Mouse (Mus musculus) limb, embryonic 15.5 days (tissue): ENCODE data around the gene 4933407L21Rik. TPM values are rescaled to one million over a fixed set of nuclear protein-coding genes. Genes with fewer than 3 reads are reported as not detected.

Experiments used
- ATAC-seq: fragments of 200-750 bp; cut with Nextera tagmentation; 2 replicates; pipeline ENCODE4 v1.8.0; 2017; ENCODE audit warnings: low read depth, moderate TSS enrichment; ENCODE audit not compliant: insufficient number of reproducible peaks, low FRiP score, low TSS enrichment
- H3K27ac ChIP-seq: fragments of 300-500 bp; sonication (generic); 2 replicates; pipeline ENCODE4 v1.5.1; 2015; ENCODE audit warnings: moderate library complexity, mild to moderate bottlenecking, inconsistent platforms
- H3K27me3 ChIP-seq: fragments of 300-500 bp; sonication (generic); 2 replicates; pipeline ENCODE4 v1.6.1; 2015; ENCODE audit warnings: inconsistent platforms
- H3K36me3 ChIP-seq: fragments of 300-500 bp; sonication (generic); 2 replicates; pipeline ENCODE4 v1.6.1; 2015; ENCODE audit warnings: inconsistent platforms
- H3K4me1 ChIP-seq: fragments of 300-500 bp; sonication (generic); 2 replicates; pipeline ENCODE4 v1.6.1; 2015; ENCODE audit warnings: inconsistent platforms
- H3K4me2 ChIP-seq: fragments of 300-500 bp; sonication (generic); 2 replicates; pipeline ENCODE4 v1.6.1; 2015; ENCODE audit warnings: mild to moderate bottlenecking, inconsistent platforms
- H3K4me3 ChIP-seq: fragments of 300-500 bp; sonication (generic); 2 replicates; pipeline ENCODE4 v1.5.1; 2015; ENCODE audit warnings: mild to moderate bottlenecking, inconsistent platforms
- H3K9ac ChIP-seq: fragments of 300-500 bp; sonication (generic); 2 replicates; pipeline ENCODE4 v1.6.1; 2015; ENCODE audit warnings: inconsistent platforms
- H3K9me3 ChIP-seq: fragments of 300-500 bp; sonication (generic); 2 replicates; pipeline ENCODE4 v1.6.1; 2016; ENCODE audit warnings: inconsistent platforms
- WGBS: fragments of 180-500 bp; shearing (Covaris S2); methylation state at CpG from one replicate; pipeline ENCODE4 v1.1.7; 2015; 5-methylcytosine and 5-hydroxymethylcytosine counted together
- polyA plus RNA-seq: library from polyadenylated mRNA; unstranded; fragments of >200 nt; fragmentation: Nextera tagmentation; extraction: Ambion mirVana; gene quantifications from 2 replicates; pipeline ENCODE4 v1.2.1, GENCODE M21; 2015

4933407L21Rik gene
- polyA plus RNA-seq, 1 experiment from 2014 or later: 0.35 TPM

- no peak overlapping the region for H3K4me3 ChIP-seq
- no peak for ATAC-seq
- no peaks in the 10 kb centered on the region for H3K36me3 ChIP-seq
- peaks cover 21% of the 10 kb centered on the region for H3K4me1 ChIP-seq
- no peaks in the 10 kb centered on the region for H3K27me3 ChIP-seq
- 71% methylated on average over 1 of the region's 1 CpGs for WGBS
- no peak overlapping the region for H3K27ac ChIP-seq
- H3K4me2 ChIP-seq: no peak overlapping the region
- no peaks in the 10 kb centered on the region for H3K9me3 ChIP-seq
- H3K9ac ChIP-seq: no peak overlapping the region
Measured at GRCm38 (mm10) chr1:85937323-85937722, 9.0 kb downstream of the 4933407L21Rik start.

- H3K27ac ChIP-seq: no peak overlapping the region
- no peaks in the 10 kb centered on the region for H3K9me3 ChIP-seq
- H3K9ac ChIP-seq: no peak overlapping the region
- no peak overlapping the region for H3K4me2 ChIP-seq
- H3K4me3 ChIP-seq: no peak overlapping the region
- no peaks in the 10 kb centered on the region for H3K27me3 ChIP-seq
- no peaks in the 10 kb centered on the region for H3K36me3 ChIP-seq
- 82% methylated on average over 8 of the region's 8 CpGs for WGBS
- no peaks in the 10 kb centered on the region for H3K4me1 ChIP-seq
- ATAC-seq: no peak
Measured at GRCm38 (mm10) chr1:85942318-85942717, 14.0 kb downstream of the 4933407L21Rik start.

- H3K27ac ChIP-seq: no peak overlapping the region
- H3K4me1 ChIP-seq: no peaks in the 10 kb centered on the region
- H3K27me3 ChIP-seq: no peaks in the 10 kb centered on the region
- no peak overlapping the region for H3K4me2 ChIP-seq
- H3K36me3 ChIP-seq: no peaks in the 10 kb centered on the region
- H3K9ac ChIP-seq: no peak overlapping the region
- no peak for ATAC-seq
- H3K9me3 ChIP-seq: no peaks in the 10 kb centered on the region
- H3K4me3 ChIP-seq: no peak overlapping the region
- WGBS: 82% methylated on average over 2 of the region's 2 CpGs
Measured at GRCm38 (mm10) chr1:85949085-85949684, 20.9 kb downstream of the 4933407L21Rik start.

GRCm38 (mm10) chr1:85955150-85955549, 26.9 kb downstream of the 4933407L21Rik start:
- no peak for ATAC-seq

GRCm38 (mm10) chr1:85957290-85957689, 29.0 kb downstream of the 4933407L21Rik start:
- Histone ChIP-seq H3K27ac (no peak overlapping the region), H3K4me1 (peaks cover 10% of the 10 kb centered on the region), H3K4me3 (no peak overlapping the region), H3K36me3 (no peaks in the 10 kb centered on the region), H3K27me3 (no peaks in the 10 kb centered on the region), H3K4me2 (no peak overlapping the region), H3K9ac (no peak overlapping the region), H3K9me3 (no peaks in the 10 kb centered on the region)
- no peak for ATAC-seq
- 62% methylated on average over 5 of the region's 5 CpGs for WGBS

More at GRCm38 (mm10) chr1:85955150-85955549, 26.9 kb downstream of the 4933407L21Rik start:
- no peaks in the 10 kb centered on the region for H3K9me3 ChIP-seq
- no peaks in the 10 kb centered on the region for H3K36me3 ChIP-seq
- 63% methylated on average over 3 of the region's 3 CpGs for WGBS
- peaks cover 10% of the 10 kb centered on the region for H3K4me1 ChIP-seq
- no peak overlapping the region for H3K27ac ChIP-seq
- H3K27me3 ChIP-seq: no peaks in the 10 kb centered on the region
- no peak overlapping the region for H3K9ac ChIP-seq
- H3K4me3 ChIP-seq: no peak overlapping the region
- H3K4me2 ChIP-seq: no peak overlapping the region

- Histone ChIP-seq H3K27me3 (no peaks in the 10 kb centered on the region), H3K36me3 (no peaks in the 10 kb centered on the region), H3K9ac (no peak overlapping the region), H3K4me1 (peaks cover 10% of the 10 kb centered on the region), H3K9me3 (no peaks in the 10 kb centered on the region), H3K27ac (no peak overlapping the region), H3K4me2 (no peak overlapping the region), H3K4me3 (no peak overlapping the region)
- WGBS: 34% methylated on average over 9 of the region's 9 CpGs
- 0 out of 2 replicates have a peak, but pooled peaks have one; percentile 36 for ATAC-seq
Measured at GRCm38 (mm10) chr1:85957942-85958619, 29.8 kb downstream of the 4933407L21Rik start.

GRCm38 (mm10) chr1:85959129-85959888, 31.0 kb downstream of the 4933407L21Rik start:
- H3K9ac ChIP-seq: no peak overlapping the region
- H3K27ac ChIP-seq: no peak overlapping the region
- H3K4me2 ChIP-seq: no peak overlapping the region
- no peaks in the 10 kb centered on the region for H3K9me3 ChIP-seq
- 59% methylated on average over 6 of the region's 6 CpGs for WGBS
- no peaks in the 10 kb centered on the region for H3K27me3 ChIP-seq
- no peak overlapping the region for H3K4me3 ChIP-seq
- ATAC-seq: no peak
- H3K4me1 ChIP-seq: peaks cover 10% of the 10 kb centered on the region
- H3K36me3 ChIP-seq: no peaks in the 10 kb centered on the region

GRCm38 (mm10) chr1:85959889-85960276, 31.6 kb downstream of the 4933407L21Rik start:
- H3K27ac ChIP-seq: no peak overlapping the region
- H3K9me3 ChIP-seq: no peaks in the 10 kb centered on the region
- H3K4me2 ChIP-seq: no peak overlapping the region
- H3K36me3 ChIP-seq: no peaks in the 10 kb centered on the region
- ATAC-seq: no peak
- H3K4me1 ChIP-seq: peaks cover 10% of the 10 kb centered on the region
- WGBS: 81% methylated on average over 2 of the region's 2 CpGs
- no peaks in the 10 kb centered on the region for H3K27me3 ChIP-seq
- no peak overlapping the region for H3K4me3 ChIP-seq
- no peak overlapping the region for H3K9ac ChIP-seq

GRCm38 (mm10) chr1:85960873-85961272, 32.6 kb downstream of the 4933407L21Rik start, which contains the start of gene Gpr55:
TSS of gene Gpr55 (minus strand) at chr1:85961007.
- Histone ChIP-seq H3K4me3 (no peak within 1 kb of the TSS), H3K36me3 (no peaks in the 10 kb centered on the region), H3K4me2 (no peak within 1 kb of the TSS), H3K27ac (no peak within 1 kb of the TSS), H3K9ac (no peak within 1 kb of the TSS), H3K4me1 (peaks cover 10% of the 10 kb centered on the region), H3K27me3 (no peaks in the 10 kb centered on the region), H3K9me3 (no peaks in the 10 kb centered on the region)
- ATAC-seq: no peak
- WGBS: 70% methylated on average over 5 of the region's 5 CpGs

- 70% methylated on average over 3 of the region's 3 CpGs for WGBS
Measured at GRCm38 (mm10) chr1:85962081-85962480, 33.8 kb downstream of the 4933407L21Rik start.

GRCm38 (mm10) chr1:85965856-85966255, 37.6 kb downstream of the 4933407L21Rik start:
- Histone ChIP-seq H3K4me2 (no peak overlapping the region), H3K9me3 (no peaks in the 10 kb centered on the region)
- no peak for ATAC-seq

More at GRCm38 (mm10) chr1:85962081-85962480, 33.8 kb downstream of the 4933407L21Rik start:
- no peaks in the 10 kb centered on the region for H3K36me3 ChIP-seq
- no peaks in the 10 kb centered on the region for H3K9me3 ChIP-seq
- peaks cover 9% of the 10 kb centered on the region for H3K4me1 ChIP-seq
- no peak for ATAC-seq
- no peak overlapping the region for H3K9ac ChIP-seq
- no peak overlapping the region for H3K27ac ChIP-seq
- no peaks in the 10 kb centered on the region for H3K27me3 ChIP-seq
- no peak overlapping the region for H3K4me2 ChIP-seq
- no peak overlapping the region for H3K4me3 ChIP-seq

GRCm38 (mm10) chr1:85969081-85969480, 40.8 kb downstream of the 4933407L21Rik start:
- no peak for ATAC-seq
- H3K27ac ChIP-seq: no peak overlapping the region

More at GRCm38 (mm10) chr1:85965856-85966255, 37.6 kb downstream of the 4933407L21Rik start:
- 83% methylated on average over 3 of the region's 3 CpGs for WGBS
- Histone ChIP-seq H3K27me3 (no peaks in the 10 kb centered on the region), H3K4me3 (no peak overlapping the region), H3K4me1 (no peaks in the 10 kb centered on the region), H3K27ac (no peak overlapping the region), H3K9ac (no peak overlapping the region), H3K36me3 (no peaks in the 10 kb centered on the region)

More at GRCm38 (mm10) chr1:85969081-85969480, 40.8 kb downstream of the 4933407L21Rik start:
- no peak overlapping the region for H3K4me2 ChIP-seq
- H3K27me3 ChIP-seq: no peaks in the 10 kb centered on the region
- H3K4me1 ChIP-seq: no peaks in the 10 kb centered on the region
- no peak overlapping the region for H3K4me3 ChIP-seq
- WGBS: 68% methylated on average over 1 of the region's 1 CpGs
- no peaks in the 10 kb centered on the region for H3K36me3 ChIP-seq
- no peak overlapping the region for H3K9ac ChIP-seq
- H3K9me3 ChIP-seq: no peaks in the 10 kb centered on the region
